Mouse (Mus musculus): ENCODE measurements at regions not wholly inside any gene's neighbourhood (a gene's known extent, or its start where the extent isn't known, plus 50 kb on each side); places are given as distances from the start of the nearest gene placed in this dataset.

- 38% methylated on average over 1 of the region's 1 CpGs for WGBS (ENCODE audit: insufficient replicate concordance)
Measured at GRCm38 (mm10) chr7:113086158-113086557, 121.1 kb upstream of the Arntl start.

DNA sequence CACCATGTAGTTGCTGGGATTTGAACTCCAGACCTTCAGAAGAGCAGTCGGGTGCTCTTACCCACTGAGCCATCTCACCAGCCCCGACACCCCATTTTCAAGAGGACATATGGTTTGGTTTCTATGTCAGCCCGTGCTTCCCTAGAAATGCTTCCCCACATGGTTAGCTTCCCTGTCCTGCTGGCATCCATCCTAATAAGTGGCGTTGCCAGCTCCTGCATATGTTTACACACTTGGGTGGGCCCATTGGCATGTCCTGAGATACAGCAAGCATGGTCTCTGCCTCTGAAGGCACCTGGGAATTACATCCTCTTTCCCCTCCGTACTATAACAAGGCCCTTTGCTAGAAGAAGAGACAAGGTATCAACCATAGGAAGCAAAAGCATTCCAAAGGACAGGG lies 119.6 kb upstream of the Arntl start:
- H3K4me1 ChIP-seq (ENCODE audit: insufficient read depth): no peaks in the 10 kb centered on the region
- no peak overlapping the region for H3K9ac ChIP-seq (replicated peaks)
- 78% methylated on average over 5 of the region's 5 CpGs for WGBS (ENCODE audit: insufficient replicate concordance)
- H3K4me2 ChIP-seq (ENCODE audit: low read depth, low read length): no peak overlapping the region
- H3K36me3 ChIP-seq (replicated peaks; ENCODE audit: insufficient read depth, low read length): no peaks in the 10 kb centered on the region
- TF ChIP-seq CTCF (IDR thresholded peaks at IDR 0.05; ENCODE audit: low read depth): no peak
- TF ChIP-seq EP300 (IDR thresholded peaks at IDR 0.05; ENCODE audit: low read depth): no peak
- no peak overlapping the region for H3K27ac ChIP-seq (ENCODE audit: low read depth)
- DNase-seq: no peak
- no peak overlapping the region for H3K4me3 ChIP-seq (ENCODE audit: low read depth, low read length)
- no peaks in the 10 kb centered on the region for H3K9me3 ChIP-seq (ENCODE audit: low read length)
- no peak for ATAC-seq
- H3K27me3 ChIP-seq (ENCODE audit: insufficient read depth, low read length): no peaks in the 10 kb centered on the region

More at GRCm38 (mm10) chr7:113086158-113086557, 121.1 kb upstream of the Arntl start:
- no peak for TF ChIP-seq CTCF (IDR thresholded peaks at IDR 0.05; ENCODE audit: low read depth)
- TF ChIP-seq EP300 (IDR thresholded peaks at IDR 0.05; ENCODE audit: low read depth): no peak
- no peaks in the 10 kb centered on the region for H3K4me1 ChIP-seq (ENCODE audit: insufficient read depth)
- H3K4me2 ChIP-seq (ENCODE audit: low read depth, low read length): no peak overlapping the region
- no peak overlapping the region for H3K27ac ChIP-seq (ENCODE audit: low read depth)
- no peak overlapping the region for H3K4me3 ChIP-seq (ENCODE audit: low read depth, low read length)
- no peaks in the 10 kb centered on the region for H3K36me3 ChIP-seq (replicated peaks; ENCODE audit: insufficient read depth, low read length)
- no peaks in the 10 kb centered on the region for H3K9me3 ChIP-seq (ENCODE audit: low read length)
- no peaks in the 10 kb centered on the region for H3K27me3 ChIP-seq (ENCODE audit: insufficient read depth, low read length)
- DNase-seq (no peak), ATAC-seq (no peak)
- no peak overlapping the region for H3K9ac ChIP-seq (replicated peaks)

DNA sequence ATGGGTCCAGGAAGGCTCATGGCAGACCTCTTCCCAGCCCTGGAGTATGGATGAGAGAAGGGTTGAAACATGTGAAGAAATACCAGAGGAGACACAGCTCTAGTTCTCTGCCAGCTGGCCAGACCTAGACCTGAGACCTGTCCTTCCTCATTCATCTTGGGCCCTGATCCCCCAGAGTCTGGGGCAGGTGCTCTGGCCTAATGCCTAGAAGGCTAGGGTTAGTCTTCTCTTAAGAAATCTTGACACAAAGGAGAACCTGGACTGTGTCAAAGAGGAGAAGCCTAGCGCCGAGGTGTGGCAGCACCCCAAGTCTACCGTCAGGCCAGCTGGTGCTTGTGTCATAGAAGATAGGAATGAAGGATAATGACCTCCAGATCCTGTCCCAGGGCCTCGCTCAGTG lies 118.2 kb upstream of the Arntl start:
- Histone ChIP-seq H3K4me1 (ENCODE audit: insufficient read depth) (no peaks in the 10 kb centered on the region), H3K4me3 (ENCODE audit: low read depth, low read length) (no peak overlapping the region), H3K27ac (ENCODE audit: low read depth) (no peak overlapping the region), H3K9me3 (ENCODE audit: low read length) (no peaks in the 10 kb centered on the region), H3K4me2 (ENCODE audit: low read depth, low read length) (no peak overlapping the region), H3K36me3 (replicated peaks; ENCODE audit: insufficient read depth, low read length) (no peaks in the 10 kb centered on the region), H3K9ac (replicated peaks) (no peak overlapping the region), H3K27me3 (ENCODE audit: insufficient read depth, low read length) (no peaks in the 10 kb centered on the region)
- DNase-seq (no peak), ATAC-seq (no peak)
- no peak for TF ChIP-seq EP300 (IDR thresholded peaks at IDR 0.05; ENCODE audit: low read depth)
- TF ChIP-seq CTCF (IDR thresholded peaks at IDR 0.05; ENCODE audit: low read depth): no peak
- 80% methylated on average over 4 of the region's 4 CpGs for WGBS (ENCODE audit: insufficient replicate concordance)

DNA sequence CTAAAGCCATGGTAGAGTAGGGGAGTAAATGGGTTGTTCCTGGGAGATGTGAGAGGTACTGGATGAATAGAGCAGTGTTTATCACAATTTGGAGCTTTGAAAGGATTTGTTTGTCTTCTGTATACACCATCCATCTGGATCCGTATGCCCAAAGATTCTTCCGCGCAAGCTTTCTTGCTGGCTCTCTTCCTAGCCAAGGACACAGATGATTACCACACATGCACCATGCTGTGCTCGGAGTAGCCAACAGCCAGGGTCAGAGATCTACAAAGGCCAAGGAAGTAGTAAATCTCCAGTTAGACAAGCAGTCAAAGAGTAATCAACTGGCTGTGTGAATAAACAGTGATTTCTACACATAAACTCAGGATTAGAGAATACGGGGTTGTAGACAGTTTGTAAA lies 113.3 kb upstream of the Arntl start:
- H3K4me1 ChIP-seq (ENCODE audit: insufficient read depth): no peaks in the 10 kb centered on the region
- DNase-seq: no peak
- H3K36me3 ChIP-seq (replicated peaks; ENCODE audit: insufficient read depth, low read length): no peaks in the 10 kb centered on the region
- no peak for ATAC-seq
- no peaks in the 10 kb centered on the region for H3K27me3 ChIP-seq (ENCODE audit: insufficient read depth, low read length)
- H3K4me2 ChIP-seq (ENCODE audit: low read depth, low read length): no peak overlapping the region
- no peak overlapping the region for H3K9ac ChIP-seq (replicated peaks)
- no peaks in the 10 kb centered on the region for H3K9me3 ChIP-seq (ENCODE audit: low read length)
- TF ChIP-seq EP300 (IDR thresholded peaks at IDR 0.05; ENCODE audit: low read depth): no peak
- no peak for TF ChIP-seq CTCF (IDR thresholded peaks at IDR 0.05; ENCODE audit: low read depth)
- no peak overlapping the region for H3K27ac ChIP-seq (ENCODE audit: low read depth)
- no peak overlapping the region for H3K4me3 ChIP-seq (ENCODE audit: low read depth, low read length)
- WGBS (ENCODE audit: insufficient replicate concordance): 66% methylated on average over 5 of the region's 5 CpGs

GRCm38 (mm10) chr7:113095092-113095491 lies 112.2 kb upstream of the Arntl start:
- Histone ChIP-seq H3K27ac (ENCODE audit: low read depth) (no peak overlapping the region), H3K4me2 (ENCODE audit: low read depth, low read length) (no peak overlapping the region), H3K9ac (replicated peaks) (no peak overlapping the region), H3K27me3 (ENCODE audit: insufficient read depth, low read length) (no peaks in the 10 kb centered on the region), H3K4me1 (ENCODE audit: insufficient read depth) (no peaks in the 10 kb centered on the region), H3K4me3 (ENCODE audit: low read depth, low read length) (no peak overlapping the region), H3K9me3 (ENCODE audit: low read length) (no peaks in the 10 kb centered on the region), H3K36me3 (replicated peaks; ENCODE audit: insufficient read depth, low read length) (no peaks in the 10 kb centered on the region)
- no peak for DNase-seq
- 76% methylated on average over 3 of the region's 3 CpGs for WGBS (ENCODE audit: insufficient replicate concordance)
- no peak for ATAC-seq
- TF ChIP-seq CTCF (IDR thresholded peaks at IDR 0.05; ENCODE audit: low read depth): no peak
- TF ChIP-seq EP300 (IDR thresholded peaks at IDR 0.05; ENCODE audit: low read depth): no peak

DNA sequence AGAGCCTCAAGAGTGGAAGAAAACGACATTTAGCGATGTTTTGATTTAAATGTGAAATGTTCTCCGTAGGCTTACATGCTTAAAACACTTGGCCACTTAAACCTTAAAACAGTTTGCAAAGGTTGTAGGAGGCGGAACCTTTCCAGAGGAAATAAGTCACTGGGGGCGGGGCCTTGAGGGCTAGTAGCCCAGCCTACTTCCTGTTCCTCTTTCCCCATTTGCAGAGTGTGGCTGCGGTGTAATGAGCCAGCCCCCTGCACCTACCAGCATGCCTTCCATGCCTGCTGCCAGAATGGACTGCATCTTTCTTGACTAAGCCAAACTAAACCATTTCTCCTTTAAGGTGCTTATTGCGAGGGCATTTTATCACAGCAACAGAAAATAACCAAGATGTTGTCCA lies 103.0 kb upstream of the Arntl start:
- Histone ChIP-seq H3K36me3 (replicated peaks; ENCODE audit: insufficient read depth, low read length) (no peaks in the 10 kb centered on the region), H3K4me2 (ENCODE audit: low read depth, low read length) (no peak overlapping the region), H3K27me3 (ENCODE audit: insufficient read depth, low read length) (no peaks in the 10 kb centered on the region), H3K9ac (replicated peaks) (no peak overlapping the region), H3K4me3 (ENCODE audit: low read depth, low read length) (no peak overlapping the region), H3K9me3 (ENCODE audit: low read length) (no peaks in the 10 kb centered on the region), H3K27ac (ENCODE audit: low read depth) (no peak overlapping the region), H3K4me1 (ENCODE audit: insufficient read depth) (no peaks in the 10 kb centered on the region)
- ATAC-seq (no peak), DNase-seq (peak; percentile 34)
- TF ChIP-seq CTCF (IDR thresholded peaks at IDR 0.05; ENCODE audit: low read depth) (no peak), EP300 (IDR thresholded peaks at IDR 0.05; ENCODE audit: low read depth) (no peak)
- 71% methylated on average over 7 of the region's 7 CpGs for WGBS (ENCODE audit: insufficient replicate concordance)

- no peak overlapping the region for H3K9ac ChIP-seq (replicated peaks)
- no peaks in the 10 kb centered on the region for H3K27me3 ChIP-seq (ENCODE audit: insufficient read depth, low read length)
- H3K9me3 ChIP-seq (ENCODE audit: low read length): no peaks in the 10 kb centered on the region
- no peak for ATAC-seq
- no peaks in the 10 kb centered on the region for H3K36me3 ChIP-seq (replicated peaks; ENCODE audit: insufficient read depth, low read length)
- H3K27ac ChIP-seq (ENCODE audit: low read depth): no peak overlapping the region
- no peak overlapping the region for H3K4me2 ChIP-seq (ENCODE audit: low read depth, low read length)
- WGBS (ENCODE audit: insufficient replicate concordance): 26% methylated on average over 1 of the region's 1 CpGs
- no peak for DNase-seq
- TF ChIP-seq EP300 (IDR thresholded peaks at IDR 0.05; ENCODE audit: low read depth): no peak
- TF ChIP-seq CTCF (IDR thresholded peaks at IDR 0.05; ENCODE audit: low read depth): no peak
- H3K4me1 ChIP-seq (ENCODE audit: insufficient read depth): no peaks in the 10 kb centered on the region
- H3K4me3 ChIP-seq (ENCODE audit: low read depth, low read length): no peak overlapping the region
Measured at GRCm38 (mm10) chr7:113105359-113105758, 101.9 kb upstream of the Arntl start.

Data from liver, postnatal 0 days (tissue).